Mouse (Mus musculus) R1 (cell line): ENCODE results near the gene Abhd17c.
A peak's percentile ranks its signal among the peaks of the same experiment; 100 is the strongest.

Experiments used
- DNase-seq: peaks from one replicate; pipeline ENCODE4 v3.0.0-alpha.2; 2018; ENCODE audit warnings: low read depth, low spot score

Gene Abhd17c

GRCm38 (mm10) chr7:84119216-84120105 is 32.2 kb downstream of the Abhd17c start:
- no peak for DNase-seq

- no peak for DNase-seq
Observed at GRCm38 (mm10) chr7:84117543-84118122, 34.1 kb downstream of the Abhd17c start.

- DNase-seq = no peak
Observed at GRCm38 (mm10) chr7:84116621-84117542, 34.8 kb downstream of the Abhd17c start.

GRCm38 (mm10) chr7:84115385-84115784 is 36.3 kb downstream of the Abhd17c start:
- DNase-seq = no peak

- DNase-seq = no peak
Observed at GRCm38 (mm10) chr7:84114775-84115174, 36.9 kb downstream of the Abhd17c start.

- no peak for DNase-seq
Observed at GRCm38 (mm10) chr7:84113035-84113390, 38.7 kb downstream of the Abhd17c start.

GRCm38 (mm10) chr7:84112351-84113034 is 39.2 kb downstream of the Abhd17c start:
- DNase-seq = no peak

GRCm38 (mm10) chr7:84111716-84112350 is 39.9 kb downstream of the Abhd17c start:
- DNase-seq = no peak

GRCm38 (mm10) chr7:84106942-84107341 is 44.8 kb downstream of the Abhd17c start:
- no peak for DNase-seq

GRCm38 (mm10) chr7:84102589-84102988 is 49.1 kb downstream of the Abhd17c start:
- no peak for DNase-seq

- no peak for DNase-seq
Observed at GRCm38 (mm10) chr7:84100672-84101071, 51.0 kb downstream of the Abhd17c start.

- DNase-seq = peak; percentile 40
Observed at GRCm38 (mm10) chr7:84098098-84098497, 53.6 kb downstream of the Abhd17c start.

GRCm38 (mm10) chr7:84096501-84096900 is 55.2 kb downstream of the Abhd17c start:
- DNase-seq = no peak

GRCm38 (mm10) chr7:84090793-84091192 is 60.9 kb downstream of the Abhd17c start:
- no peak for DNase-seq

- peak; percentile 50 for DNase-seq
Observed at GRCm38 (mm10) chr7:84089777-84090176, 61.9 kb downstream of the Abhd17c start.

GRCm38 (mm10) chr7:84088971-84089370 is 62.7 kb downstream of the Abhd17c start:
- peak; percentile 80 for DNase-seq

GRCm38 (mm10) chr7:84088191-84088590 is 63.5 kb downstream of the Abhd17c start:
- DNase-seq = peak; percentile 21

GRCm38 (mm10) chr7:84086039-84086829 is 65.5 kb downstream of the Abhd17c start, which contains the start of gene Cemip:
TSS of gene Cemip (minus strand) at chr7:84086502.
- DNase-seq = peak; percentile 70

GRCm38 (mm10) chr7:84085049-84085945 is 66.4 kb downstream of the Abhd17c start:
- DNase-seq = peak; percentile 70
